Mouse (Mus musculus) frontal cortex, postnatal 36 days (tissue): ENCODE measurements around the gene Hmgb1.
"Not testable (repeated sequence)": the region's sequence is repeated elsewhere in the genome, so short reads cannot be mapped to it uniquely, and the experiment has no call there.

Experiments used
- DNase-seq, 2 experiments: peaks; one replicate each; pipeline ENCODE4 v3.0.0; 2022; ENCODE audit warnings: low spot score in 2 of 2

The Hmgb1 gene

GRCm38 (mm10) chr5:149147386-149148000, 36.8 kb downstream of the Hmgb1 start:
- DNase-seq = no peak

- no peak for DNase-seq
These were observed 37.6 kb downstream of the Hmgb1 start for GRCm38 (mm10) chr5:149146691-149147090.

GRCm38 (mm10) chr5:149143766-149144375, 40.4 kb downstream of the Hmgb1 start:
- peak; percentile 64 to 67 for DNase-seq

GRCm38 (mm10) chr5:149141155-149141554, 43.1 kb downstream of the Hmgb1 start:
- DNase-seq = not testable (repeated sequence)

GRCm38 (mm10) chr5:149140336-149140735, 44.0 kb downstream of the Hmgb1 start:
- no peak for DNase-seq

GRCm38 (mm10) chr5:149138087-149138486, 46.2 kb downstream of the Hmgb1 start:
- not testable (repeated sequence) for DNase-seq

- DNase-seq = no peak
These were observed 46.8 kb downstream of the Hmgb1 start for GRCm38 (mm10) chr5:149137447-149137846.

- DNase-seq = no peak
These were observed 47.3 kb downstream of the Hmgb1 start for GRCm38 (mm10) chr5:149136933-149137365.

- DNase-seq = no peak
These were observed 48.6 kb downstream of the Hmgb1 start for GRCm38 (mm10) chr5:149135455-149136354.

GRCm38 (mm10) chr5:149134751-149135454, 49.4 kb downstream of the Hmgb1 start:
- DNase-seq = no peak

- no peak for DNase-seq
These were observed 55.8 kb downstream of the Hmgb1 start for GRCm38 (mm10) chr5:149128473-149128872.

- no peak for DNase-seq
These were observed 60.5 kb downstream of the Hmgb1 start for GRCm38 (mm10) chr5:149123795-149124194.

- DNase-seq = no peak
These were observed 64.9 kb downstream of the Hmgb1 start for GRCm38 (mm10) chr5:149119341-149119881.

GRCm38 (mm10) chr5:149117815-149118547, 66.3 kb downstream of the Hmgb1 start:
- DNase-seq = no peak

GRCm38 (mm10) chr5:149114587-149114986, 69.7 kb downstream of the Hmgb1 start:
- DNase-seq = no peak

- DNase-seq = no peak
These were observed 70.3 kb downstream of the Hmgb1 start for GRCm38 (mm10) chr5:149114034-149114433.

GRCm38 (mm10) chr5:149113439-149113838, 70.8 kb downstream of the Hmgb1 start:
- DNase-seq = no peak

GRCm38 (mm10) chr5:149112559-149112958, 71.7 kb downstream of the Hmgb1 start:
- DNase-seq = no peak

GRCm38 (mm10) chr5:149109220-149109619, 75.1 kb downstream of the Hmgb1 start:
- DNase-seq = no peak

- DNase-seq = no peak
These were observed 76.1 kb downstream of the Hmgb1 start for GRCm38 (mm10) chr5:149108178-149108577.

- DNase-seq = no peak
These were observed 76.7 kb downstream of the Hmgb1 start for GRCm38 (mm10) chr5:149107566-149107965.
